Mouse (Mus musculus): ENCODE data around the gene Usp17lb.
"Not testable (repeated sequence)": the region's sequence is repeated elsewhere in the genome, so short reads cannot be mapped to it uniquely, and the experiment has no call there.

Gene Usp17lb

DNA sequence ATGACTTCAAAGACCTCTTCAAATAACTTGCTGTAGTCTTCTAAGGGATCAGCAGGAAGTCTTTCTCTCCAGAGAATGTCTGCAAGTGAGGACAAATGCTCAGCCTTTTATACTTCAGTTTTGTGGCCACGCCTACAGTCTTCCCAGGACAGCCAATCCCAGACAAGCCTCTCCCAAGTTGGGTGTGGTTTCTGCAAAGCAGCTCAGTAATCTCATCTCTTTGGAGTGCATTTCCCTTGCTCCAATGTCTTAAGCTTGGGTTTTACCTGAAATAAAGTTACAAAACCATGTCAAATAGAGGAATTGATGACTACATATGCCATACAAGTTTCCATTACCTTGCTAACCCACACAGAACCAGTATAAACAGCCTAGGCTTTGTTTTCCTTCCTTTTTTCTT, at the start of gene Usp17lb:
TSS of gene Usp17lb (minus strand) at position 101 of the 400 bp plus-strand sequence.
- no peak for DNase-seq (ENCODE audit: low spot score)

DNA sequence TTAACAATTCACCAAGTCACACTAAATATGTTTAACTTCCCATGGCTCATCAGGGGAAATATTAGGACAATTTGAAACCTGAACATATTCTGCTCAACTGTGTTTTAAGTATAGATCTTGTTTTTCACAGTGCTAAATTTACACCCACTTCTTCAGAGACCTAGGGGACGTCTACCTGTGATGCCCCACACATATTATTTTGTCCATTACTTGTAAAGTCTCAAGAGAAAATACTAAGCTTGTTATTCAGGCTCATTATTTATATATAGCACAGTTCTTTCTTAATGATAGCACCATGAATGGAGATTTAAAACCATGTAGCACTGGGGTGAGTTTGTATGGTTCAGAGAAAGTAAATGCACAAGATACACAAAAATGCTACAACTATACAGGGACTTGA, 35.3 kb upstream of the Usp17lb start, which contains the start of gene Olfr665:
TSS of gene Olfr665 (plus strand) at position 301 of the 400 bp plus-strand sequence.
- DNase-seq (ENCODE audit: low spot score): no peak

DNA sequence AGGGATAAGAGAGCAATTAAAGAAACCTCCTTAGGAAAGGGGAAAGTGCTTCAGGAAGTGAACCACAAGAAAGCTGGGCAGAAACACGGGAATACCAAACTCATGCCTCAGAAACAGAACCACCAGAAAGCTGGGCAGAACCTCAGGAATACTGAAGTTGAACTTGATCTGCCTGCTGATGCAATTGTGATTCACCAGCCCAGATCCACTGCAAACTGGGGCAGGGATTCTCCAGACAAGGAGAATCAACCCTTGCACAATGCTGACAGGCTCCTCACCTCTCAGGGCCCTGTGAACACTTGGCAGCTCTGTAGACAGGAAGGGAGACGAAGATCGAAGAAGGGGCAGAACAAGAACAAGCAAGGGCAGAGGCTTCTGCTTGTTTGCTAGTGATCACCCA, 19.0 kb upstream of the Usp17lb start:
- DNase-seq (ENCODE audit: low spot score): no peak

DNA sequence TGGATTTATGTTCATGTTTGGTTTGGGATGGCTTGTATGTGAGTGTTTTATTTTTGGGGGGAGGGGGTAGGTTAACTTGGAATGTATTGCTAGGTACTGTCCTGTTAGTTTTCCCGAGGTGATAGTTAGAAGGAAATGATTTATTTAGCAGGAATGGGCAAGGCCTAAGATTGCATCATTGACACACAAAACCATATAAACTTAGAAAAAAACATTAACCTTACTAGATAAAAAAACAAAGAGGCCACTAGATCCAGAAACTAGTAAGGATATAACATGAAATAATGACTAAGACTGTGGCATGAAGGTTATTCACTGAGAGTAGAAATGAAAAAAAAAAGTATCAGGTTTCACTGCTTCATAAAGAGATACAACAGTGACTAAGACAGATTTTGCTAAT, 15.3 kb upstream of the Usp17lb start:
- DNase-seq (ENCODE audit: low spot score): no peak

DNA sequence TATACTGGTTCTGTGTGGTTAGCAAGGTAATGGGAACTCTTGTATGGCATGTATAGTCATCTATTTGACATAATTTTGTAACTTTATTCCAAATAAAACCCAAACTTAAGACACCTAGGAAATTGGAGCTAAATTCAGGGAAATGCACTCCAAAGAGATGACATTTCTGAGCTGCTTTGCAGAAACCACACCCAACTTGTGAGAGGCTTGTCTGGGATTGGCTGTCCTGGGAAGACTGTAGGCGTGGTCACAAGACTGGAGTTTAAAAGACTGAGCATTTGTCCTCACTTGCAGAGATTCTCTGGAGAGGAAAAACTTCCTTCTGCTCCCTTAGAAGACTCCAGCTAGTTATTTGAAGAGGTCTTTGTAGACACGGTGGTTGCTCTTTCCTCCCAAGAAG, 14.3 kb upstream of the Usp17lb start, which contains the start of gene Usp17la:
TSS of gene Usp17la (plus strand) at position 301 of the 400 bp plus-strand sequence.
- DNase-seq (ENCODE audit: low spot score): not testable (repeated sequence)

DNA sequence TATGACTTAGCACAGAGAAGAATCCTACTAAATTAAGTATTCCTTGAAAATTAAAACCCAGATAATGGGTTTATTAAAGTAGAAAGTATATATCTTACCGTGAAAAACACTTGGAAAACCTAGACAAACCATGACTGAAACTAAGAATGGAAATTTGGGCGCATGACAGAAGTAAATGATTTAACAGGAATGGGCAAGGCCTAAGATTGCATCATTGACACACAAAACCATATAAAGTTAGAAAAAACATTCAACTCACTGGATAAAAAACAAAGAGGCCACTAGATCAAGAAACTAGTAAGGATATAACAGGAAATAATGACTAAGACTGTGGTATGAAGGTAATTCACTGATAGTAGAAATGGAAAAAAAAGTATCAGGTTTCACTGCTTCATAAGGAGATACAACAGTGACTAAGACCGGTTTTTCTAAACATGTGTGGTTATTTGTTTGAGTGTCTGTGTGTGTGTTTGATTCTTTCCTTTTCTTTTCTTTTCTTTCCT, 12.9 kb upstream of the Usp17lb start:
- DNase-seq (ENCODE audit: low spot score): no peak

DNA sequence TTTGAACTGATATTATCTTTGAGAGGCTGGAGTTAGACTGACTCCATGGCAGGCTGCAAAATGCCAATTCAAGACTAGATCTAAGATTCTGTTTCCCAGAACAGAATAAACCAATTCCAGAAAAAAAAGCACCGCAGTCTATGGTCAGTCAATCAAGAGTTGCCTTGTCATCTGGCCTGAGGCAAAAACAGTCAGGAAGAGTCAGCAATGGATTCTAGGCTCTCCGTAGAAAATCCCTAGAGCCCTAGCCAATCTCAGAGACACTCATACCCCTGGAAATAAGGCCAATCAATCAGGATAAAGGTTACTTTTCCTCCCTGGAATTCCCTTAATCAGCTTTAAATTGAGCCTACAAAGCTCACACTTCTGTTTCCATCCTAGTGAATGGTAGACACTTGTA, 9.1 kb upstream of the Usp17lb start:
- not testable (repeated sequence) for DNase-seq (ENCODE audit: low spot score)

DNA sequence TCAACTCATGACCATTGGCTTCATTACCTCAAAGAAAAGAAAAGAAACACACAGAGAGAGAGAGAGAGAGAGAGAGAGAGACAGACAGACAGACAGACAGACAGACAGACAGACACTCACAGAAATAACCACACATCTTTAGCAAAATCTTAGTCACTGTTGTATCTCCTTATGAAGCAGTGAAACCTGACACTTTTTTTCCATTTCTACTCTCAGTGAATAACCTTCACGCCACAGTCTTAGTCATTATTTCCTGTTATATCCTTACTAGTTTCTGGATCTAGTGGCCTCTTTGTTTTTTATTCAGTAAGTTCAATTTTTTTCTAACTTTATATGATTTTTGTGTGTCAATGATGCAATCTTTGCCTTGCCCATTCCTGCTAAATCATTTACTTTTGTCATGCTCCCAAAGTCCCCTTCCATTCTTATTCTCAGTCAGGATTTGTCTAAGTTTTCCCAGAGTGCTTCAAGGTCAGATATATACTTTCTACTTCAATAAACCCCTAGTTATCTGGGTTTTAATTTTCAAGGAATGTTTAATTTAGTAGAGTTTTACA, 1.4 kb upstream of the Usp17lb start:
- no peak for DNase-seq (ENCODE audit: low spot score)

DNA sequence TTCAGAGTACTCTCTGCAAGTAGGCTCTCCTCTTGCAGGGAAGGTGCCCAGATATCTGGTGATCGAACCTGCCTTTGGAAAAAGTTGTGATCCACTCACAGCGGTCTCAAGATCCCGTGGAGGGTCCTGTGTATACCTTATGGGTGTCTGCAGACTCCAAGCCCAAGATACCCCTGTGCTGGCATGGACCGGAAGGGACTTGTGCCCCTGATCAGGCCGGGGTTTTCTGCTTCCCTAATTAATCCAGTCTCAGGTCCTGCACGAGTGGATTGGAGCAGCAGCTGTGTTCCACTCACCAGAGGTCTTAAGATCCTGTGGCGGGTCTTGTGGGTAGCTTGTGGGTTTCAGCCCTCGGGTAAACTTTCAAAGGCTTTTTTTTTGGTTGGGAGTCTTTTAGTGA, 32.1 kb downstream of the Usp17lb start:
- DNase-seq (ENCODE audit: low spot score): not testable (repeated sequence)

DNA sequence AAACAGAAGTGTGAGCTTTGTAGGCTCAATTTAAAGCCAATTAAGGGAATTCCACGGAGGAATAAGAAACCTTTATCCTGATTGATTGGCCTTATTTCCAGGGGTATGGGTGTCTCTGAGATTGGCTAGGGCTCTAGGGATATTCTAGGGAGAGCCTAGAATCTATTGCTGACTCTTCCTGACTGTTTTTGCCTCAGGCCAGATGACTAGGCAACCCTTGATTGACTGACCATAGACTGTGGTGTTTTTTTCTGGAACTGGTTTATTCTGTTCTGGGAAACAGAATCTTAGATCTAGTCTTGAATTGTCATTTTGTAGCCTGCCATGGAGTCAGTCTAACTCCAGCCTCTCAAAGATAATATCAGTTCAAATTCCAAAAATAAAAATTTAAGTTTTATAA, 51.6 kb downstream of the Usp17lb start:
- no peak for DNase-seq (ENCODE audit: low spot score)
